Mouse (Mus musculus) cerebellum, postnatal 25 days (tissue): ENCODE measurements around the gene Arap2.
A peak's percentile ranks its signal among the peaks of the same experiment; 100 is the strongest.

Experiments used
- DNase-seq, 2 experiments: peaks; one replicate each; pipeline ENCODE4 v3.0.0; 2021; ENCODE audit warnings: mixed read lengths in 2 of 2

Gene Arap2

DNA sequence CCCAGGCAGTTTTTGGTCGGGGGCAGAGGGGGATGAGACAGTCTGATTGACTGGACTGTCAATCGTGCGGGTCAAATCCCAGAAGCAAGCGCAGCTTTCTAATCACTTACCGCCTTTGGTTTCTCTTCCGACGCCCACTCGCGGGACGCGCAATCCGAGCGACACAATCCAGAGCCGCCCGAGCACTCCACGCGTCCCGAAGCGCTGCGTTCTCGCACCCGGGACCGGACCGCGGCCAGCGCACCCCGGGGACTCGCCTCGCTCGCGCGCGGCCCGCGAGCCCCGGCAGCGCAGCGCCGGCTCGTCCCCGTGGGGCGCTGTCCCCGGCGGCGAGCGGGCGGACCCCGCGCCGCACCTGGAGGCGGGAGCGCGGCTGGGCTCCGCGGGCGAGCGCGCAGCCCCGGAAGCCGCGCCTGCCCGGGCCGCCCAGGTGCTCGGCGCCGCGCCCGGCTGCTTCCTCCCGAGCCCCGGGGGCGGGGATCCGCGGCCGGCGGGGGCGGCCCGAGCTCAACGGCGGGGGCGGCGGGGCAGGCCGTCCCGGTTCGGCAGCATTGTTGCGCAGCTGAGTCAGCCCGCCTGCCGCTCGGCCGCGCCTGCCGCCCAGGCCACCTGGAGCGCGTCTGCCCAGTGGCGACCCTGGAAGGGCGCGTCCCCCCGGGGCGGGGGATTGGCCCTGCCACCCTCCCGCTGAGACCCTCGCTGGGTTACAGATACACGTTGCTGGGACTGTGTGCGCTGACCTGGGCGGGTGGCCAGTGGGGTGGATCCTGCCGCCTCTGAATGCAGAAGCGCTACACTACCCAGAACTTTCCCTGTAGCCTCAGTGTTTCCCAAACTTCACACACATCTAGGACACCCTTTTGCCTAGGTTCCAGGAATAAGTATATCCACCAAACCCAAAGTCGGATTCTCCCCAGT lies at the start of gene Arap2:
Arap2 (minus strand) TSS at position 376 of the 918 bp plus-strand sequence.
- peak; percentile 50 to 74 for DNase-seq

GRCm38 (mm10) chr5:62815741-62816140 lies 49.8 kb upstream of the Arap2 start:
- no peak for DNase-seq

DNA sequence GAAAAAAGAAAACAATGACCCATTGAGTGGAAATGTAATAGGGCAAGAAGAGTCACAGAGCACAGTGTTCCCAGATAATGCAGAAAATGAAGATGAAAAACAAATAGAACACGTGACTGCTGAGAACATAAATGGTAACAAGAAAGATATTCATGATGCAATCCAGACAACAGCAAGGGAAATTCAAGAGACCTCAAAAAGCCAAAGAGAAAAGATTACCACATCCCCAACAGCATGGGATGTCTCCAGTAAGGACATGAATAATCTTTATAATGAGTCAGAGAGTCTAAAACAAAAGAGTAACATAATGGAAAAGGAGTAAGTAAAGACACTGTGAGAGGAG lies 48.1 kb upstream of the Arap2 start:
- no peak for DNase-seq

DNA sequence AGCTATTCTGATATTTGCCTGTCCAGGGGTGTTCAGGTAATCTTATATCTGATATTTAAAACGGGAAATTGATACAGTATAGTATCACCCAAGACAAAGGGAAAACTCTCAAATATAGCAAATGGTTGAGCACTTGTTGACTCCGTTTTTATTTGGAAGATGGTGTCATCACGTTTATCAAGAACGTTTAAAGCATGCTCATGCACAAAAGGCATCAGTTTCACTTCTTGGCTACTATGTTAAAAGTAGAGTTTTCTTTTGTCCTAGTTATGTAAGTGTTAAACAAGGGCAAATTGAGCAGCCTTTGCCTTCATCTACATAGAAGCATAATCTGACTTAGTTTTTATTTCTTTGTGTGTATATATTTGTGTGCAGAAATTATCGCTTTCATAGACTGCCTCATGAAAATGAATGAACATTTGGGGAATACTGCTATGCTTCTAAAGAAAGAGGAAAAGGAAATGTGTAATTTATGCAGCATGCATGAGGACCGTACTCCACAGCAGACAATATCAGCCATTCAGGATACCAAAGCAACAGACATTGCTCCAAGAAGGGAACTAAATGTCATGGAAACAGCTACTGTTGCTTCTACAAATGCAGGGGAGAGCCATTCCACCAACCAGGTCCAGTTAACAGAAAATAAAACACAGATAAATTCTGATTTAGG lies 47.6 kb upstream of the Arap2 start, which contains the start of gene Dthd1:
Dthd1 (plus strand) TSS at position 422 of the 670 bp plus-strand sequence.
- no peak for DNase-seq

- DNase-seq = no peak
These were observed 26.8 kb upstream of the Arap2 start for GRCm38 (mm10) chr5:62792776-62793175.

DNA sequence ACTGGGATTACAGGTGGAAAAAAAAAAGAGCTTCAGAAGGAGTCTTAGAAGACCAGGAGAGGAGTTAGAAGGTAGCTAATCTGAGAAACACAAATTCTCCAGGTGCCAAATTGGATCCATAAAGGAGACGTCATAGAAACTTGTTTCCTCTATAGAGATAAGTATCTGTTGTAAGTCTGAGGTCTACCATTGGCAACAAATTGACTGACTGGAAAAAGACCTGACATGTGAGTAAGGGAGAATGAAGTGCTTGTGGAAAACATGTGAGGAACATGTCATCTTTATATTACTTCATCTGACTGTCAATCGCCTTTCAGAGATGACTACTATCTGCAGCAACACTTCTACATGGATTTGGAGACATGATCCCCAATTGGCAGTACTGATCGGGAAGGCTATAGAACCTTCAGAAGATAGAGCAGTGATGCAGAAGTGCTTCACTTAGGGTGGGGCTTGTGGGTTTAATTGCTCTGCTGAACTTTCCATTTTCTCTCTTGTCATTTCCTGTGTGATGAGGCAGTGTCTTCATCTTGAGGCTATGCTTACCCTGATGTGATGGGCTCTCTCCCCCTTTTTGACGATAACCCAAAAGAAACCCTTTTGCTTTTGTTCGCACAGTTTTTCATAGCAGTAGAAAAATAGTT lies 25.1 kb upstream of the Arap2 start:
- no peak for DNase-seq

- no peak for DNase-seq
These were observed 20.9 kb upstream of the Arap2 start for GRCm38 (mm10) chr5:62786809-62787208.

- no peak for DNase-seq
These were observed 12.7 kb upstream of the Arap2 start for GRCm38 (mm10) chr5:62778682-62779081.

- no peak for DNase-seq
These were observed 11.8 kb upstream of the Arap2 start for GRCm38 (mm10) chr5:62777804-62778203.

- no peak for DNase-seq
These were observed 6.0 kb upstream of the Arap2 start for GRCm38 (mm10) chr5:62771775-62772599.

DNA sequence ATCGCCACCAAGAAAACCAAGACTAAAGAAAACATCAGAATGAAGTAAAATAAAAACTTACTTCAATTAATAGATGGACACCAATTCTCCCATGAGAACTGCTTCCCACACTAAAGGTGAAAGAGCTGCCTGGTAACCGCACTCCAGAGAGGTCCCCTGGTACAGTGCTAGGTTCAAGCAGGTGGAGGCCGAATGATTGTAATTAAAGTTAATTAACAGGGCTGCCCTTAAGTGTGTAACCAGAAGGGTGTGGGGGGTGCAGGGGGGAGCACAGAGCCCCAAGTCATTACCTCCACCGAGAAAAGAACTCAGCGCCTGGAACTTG lies 538 bp downstream of the Arap2 start:
- DNase-seq = no peak

GRCm38 (mm10) chr5:62764161-62764560 lies 1.8 kb downstream of the Arap2 start:
- DNase-seq = no peak

DNA sequence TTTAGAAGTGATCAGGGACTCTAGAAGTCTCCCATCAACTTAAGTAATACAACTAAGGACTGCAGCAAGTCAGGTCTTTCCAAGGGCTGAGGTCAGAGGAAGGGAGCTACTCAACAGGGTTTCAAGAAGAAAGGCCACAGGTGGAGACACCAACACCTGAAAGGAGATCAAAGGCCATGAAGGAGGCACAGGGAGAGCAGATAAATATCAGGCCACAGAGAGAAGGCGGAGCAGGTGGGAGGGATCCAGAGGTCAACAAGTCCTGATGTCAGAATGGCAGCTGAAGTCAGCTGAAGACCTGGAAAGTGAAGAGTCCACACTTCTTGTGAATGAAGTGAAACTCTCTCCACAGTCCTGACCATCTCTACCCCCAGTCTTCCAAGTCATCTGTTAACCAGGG lies 2.9 kb downstream of the Arap2 start:
- no peak for DNase-seq

GRCm38 (mm10) chr5:62762298-62762960 lies 3.5 kb downstream of the Arap2 start:
- DNase-seq = no peak

DNA sequence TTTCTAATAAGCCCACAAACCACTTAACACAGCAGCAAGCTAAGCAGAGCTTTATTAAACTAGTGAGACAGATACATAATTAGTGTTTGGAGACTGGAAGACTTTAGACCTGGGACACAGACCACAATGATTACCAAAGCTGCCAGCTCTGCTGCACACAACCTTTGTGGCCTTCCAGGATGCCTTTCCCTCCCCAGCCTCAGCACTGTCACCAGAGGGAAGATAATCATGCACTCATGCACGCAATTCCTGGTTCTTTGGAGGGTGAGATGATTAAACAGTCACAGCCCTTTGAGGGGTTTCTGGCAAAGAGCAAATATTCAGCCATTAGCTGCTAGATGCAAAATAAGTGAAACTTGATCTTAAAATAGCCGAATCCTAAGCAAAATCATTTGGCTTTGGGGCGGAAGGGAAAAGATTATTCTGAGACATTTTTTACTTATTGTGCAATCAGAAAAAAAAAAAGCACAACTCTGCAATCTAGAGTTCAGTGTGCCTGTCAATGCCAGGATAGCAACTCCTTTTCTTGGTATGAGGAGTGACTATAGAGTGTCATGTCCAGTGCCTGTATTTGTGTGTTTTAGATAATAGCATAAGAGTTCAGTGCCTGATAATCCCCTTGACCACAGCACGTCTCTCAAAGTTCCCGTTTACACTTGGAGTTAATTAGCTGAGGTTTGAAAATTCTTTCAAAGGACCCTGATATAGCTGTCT lies 5.0 kb downstream of the Arap2 start:
- no peak for DNase-seq

GRCm38 (mm10) chr5:62755808-62756527 lies 10.0 kb downstream of the Arap2 start:
- DNase-seq = no peak

- no peak for DNase-seq
These were observed 13.0 kb downstream of the Arap2 start for GRCm38 (mm10) chr5:62752934-62753333.

- DNase-seq = no peak
These were observed 14.3 kb downstream of the Arap2 start for GRCm38 (mm10) chr5:62751692-62752091.

DNA sequence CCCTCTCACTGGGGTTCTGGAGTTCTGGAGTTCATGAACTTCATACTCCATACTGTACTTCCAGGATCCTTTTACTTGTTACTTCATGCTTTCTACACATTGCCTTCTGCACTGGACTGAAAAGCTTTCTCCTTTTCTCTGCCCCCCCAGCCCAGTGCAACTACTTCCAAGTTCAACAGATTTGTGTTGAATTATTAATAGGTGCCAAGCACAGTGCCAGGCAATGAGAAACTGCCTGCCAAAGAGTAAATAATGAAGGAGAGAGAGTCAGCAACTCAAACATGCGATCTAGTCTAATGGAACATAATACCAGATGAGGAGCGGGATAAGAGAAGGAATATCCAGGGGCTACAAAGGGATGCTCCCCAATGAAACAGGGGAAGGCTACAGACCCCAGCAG lies 17.8 kb downstream of the Arap2 start:
- no peak for DNase-seq

DNA sequence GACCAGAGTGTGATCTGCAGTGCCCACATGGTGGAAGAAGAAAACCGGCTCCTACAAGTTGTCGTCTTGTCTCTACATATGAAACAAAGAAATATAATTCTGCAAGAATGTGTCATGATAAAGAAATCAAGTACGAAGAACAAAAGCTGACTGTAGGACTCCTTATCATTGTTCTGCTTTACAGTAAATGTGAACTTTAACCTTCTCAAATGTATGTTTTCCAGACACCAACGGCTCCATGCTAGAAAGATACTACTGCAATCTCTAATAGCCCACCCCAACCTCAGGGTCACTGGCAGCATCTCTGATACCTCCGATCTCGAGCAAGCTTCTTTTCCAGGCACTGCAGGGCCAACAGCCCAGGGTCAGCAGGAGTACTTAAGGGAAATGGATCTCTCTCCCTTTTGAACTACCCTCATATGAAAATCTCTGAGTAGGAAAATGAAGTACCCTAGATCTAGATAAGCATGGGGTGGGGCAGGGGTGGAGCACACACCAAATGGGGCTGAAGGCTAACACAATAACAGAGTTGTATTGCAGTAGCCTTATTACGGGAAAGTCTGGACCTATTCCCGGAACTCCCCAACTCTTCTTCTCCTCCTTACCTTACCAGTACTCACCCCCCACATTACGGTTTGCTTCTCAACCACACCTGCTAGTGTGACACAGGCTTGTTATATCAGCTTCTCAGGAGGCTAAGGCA lies 22.6 kb downstream of the Arap2 start:
- no peak for DNase-seq
